Mouse (Mus musculus) lung, embryonic 14.5 days (tissue): ENCODE results near the gene Mkrn2. TPM values are rescaled to one million over a fixed set of nuclear protein-coding genes. Genes with fewer than 3 reads are reported as not detected.
A peak's percentile ranks its signal among the peaks of the same experiment; 100 is the strongest.

Experiments
- ATAC-seq: fragments of 200-750 bp; cut with Nextera tagmentation; 2 replicates; pipeline ENCODE4 v1.8.0; 2017; ENCODE audit warnings: mild to moderate bottlenecking, moderate TSS enrichment, moderate library complexity; ENCODE audit not compliant: insufficient read depth
- DNase-seq: peaks from one replicate; pipeline ENCODE4 v3.0.0-alpha.2; 2015
- H3K27ac ChIP-seq: fragments of 300-500 bp; sonication (generic); 2 replicates; pipeline ENCODE4 v1.5.1; 2014; ENCODE audit warnings: low read depth, mild to moderate bottlenecking, moderate library complexity
- H3K27me3 ChIP-seq: fragments of 300-500 bp; sonication (generic); 2 replicates; pipeline ENCODE4 v1.6.1; 2014; ENCODE audit warnings: low read length, control low read depth; ENCODE audit not compliant: insufficient read depth
- H3K36me3 ChIP-seq: fragments of 300-500 bp; sonication (generic); 2 replicates; pipeline ENCODE4 v1.6.1; 2014; ENCODE audit warnings: control low read depth; ENCODE audit not compliant: insufficient read depth
- H3K4me1 ChIP-seq: fragments of 300-500 bp; sonication (generic); 2 replicates; pipeline ENCODE4 v1.6.1; 2014; ENCODE audit warnings: antibody characterized with exemption, control low read depth; ENCODE audit not compliant: insufficient read depth
- H3K4me2 ChIP-seq: fragments of 300-500 bp; sonication (generic); 2 replicates; pipeline ENCODE4 v1.6.1; 2014; ENCODE audit warnings: mild to moderate bottlenecking
- H3K4me3 ChIP-seq: fragments of 300-500 bp; sonication (generic); 2 replicates; pipeline ENCODE4 v1.5.1; 2014; ENCODE audit warnings: low read depth, low read length
- H3K9ac ChIP-seq: fragments of 300-500 bp; sonication (generic); 2 replicates; pipeline ENCODE4 v1.6.1; 2014
- H3K9me3 ChIP-seq: fragments of 300-500 bp; sonication (generic); 2 replicates; pipeline ENCODE4 v1.6.1; 2016; ENCODE audit warnings: low read depth, low read length, control low read depth
- CTCF ChIP-seq: IDR thresholded peaks from 2 replicates; pipeline ENCODE4 v1.5.1; 2016; ENCODE audit warnings: antibody characterized with exemption, low read depth
- WGBS: fragments of 180-500 bp; shearing (Covaris S2); extraction: QIAGEN DNeasy Blood & Tissue Kit; methylation state at CpG from one replicate; pipeline ENCODE4 v1.1.7; 2014; 5-methylcytosine and 5-hydroxymethylcytosine counted together
- polyA plus RNA-seq: library from polyadenylated mRNA; unstranded; fragments of >200 nt; fragmentation: Nextera tagmentation; extraction: Ambion mirVana; gene quantifications from 2 replicates; pipeline ENCODE4 v1.2.1, GENCODE M21; 2014

Gene Mkrn2
- polyA plus RNA-seq, 1 experiment from 2014 or later, result 29.6 TPM

DNA sequence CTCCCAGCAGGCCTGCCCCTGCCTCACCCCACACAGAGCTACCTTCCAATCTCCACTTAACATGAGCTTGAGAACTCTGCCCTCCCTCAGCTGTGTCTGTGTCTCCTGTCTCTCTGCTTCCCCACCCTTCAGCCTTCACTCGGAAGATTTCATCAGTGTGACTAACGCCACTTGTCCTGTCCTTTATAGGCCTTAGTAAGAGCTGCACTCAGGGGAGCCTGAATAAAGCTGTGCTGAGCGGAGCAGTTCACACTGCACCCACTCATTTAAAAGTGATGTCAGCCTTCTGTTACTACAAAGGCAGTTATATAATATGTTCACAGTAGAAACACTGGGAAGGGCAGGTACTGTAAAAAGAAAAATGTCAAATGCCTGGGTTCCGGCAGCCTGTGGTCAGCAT is 5.7 kb downstream of the Mkrn2 start:
- Histone ChIP-seq H3K4me3 (no peak overlapping the region), H3K4me2 (no peak overlapping the region), H3K9ac (no peak overlapping the region), H3K4me1 (0 out of 2 replicates have a peak, but pooled peaks cover 2% of the 10 kb centered on the region), H3K27ac (no peak overlapping the region), H3K9me3 (no peaks in the 10 kb centered on the region), H3K27me3 (no peaks in the 10 kb centered on the region), H3K36me3 (peaks cover 34% of the 10 kb centered on the region)
- no peak for ATAC-seq
- no peak for DNase-seq
- no peak for TF ChIP-seq CTCF
- WGBS, result 74% methylated on average over 4 of the region's 4 CpGs

DNA sequence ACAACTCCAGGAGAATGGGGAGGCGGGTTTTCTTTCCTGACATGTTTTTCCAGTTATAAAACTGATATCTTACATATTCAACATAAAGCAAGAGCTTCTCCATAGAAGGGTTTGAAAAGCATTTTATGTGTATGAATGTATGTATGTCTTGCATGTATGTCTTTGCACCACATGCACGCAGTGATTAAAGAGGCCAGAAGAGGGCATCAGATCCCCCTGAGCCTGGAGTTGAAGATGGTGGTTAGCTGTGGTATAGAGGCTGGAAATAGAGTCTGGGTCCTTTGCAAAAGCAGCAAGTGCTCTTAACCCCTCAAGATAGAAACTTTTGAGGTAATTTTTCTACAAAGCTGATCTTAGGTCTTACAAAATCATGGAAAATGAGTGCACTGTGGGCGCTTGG is 7.4 kb downstream of the Mkrn2 start:
- no peak overlapping the region for H3K4me2 ChIP-seq
- H3K9me3 ChIP-seq, result no peaks in the 10 kb centered on the region
- H3K4me3 ChIP-seq, result no peak overlapping the region
- peak; percentile 58 for TF ChIP-seq CTCF
- no peak overlapping the region for H3K9ac ChIP-seq
- peaks cover 51% of the 10 kb centered on the region for H3K36me3 ChIP-seq
- WGBS, result 61% methylated on average over 3 of the region's 3 CpGs
- H3K27me3 ChIP-seq, result no peaks in the 10 kb centered on the region
- H3K27ac ChIP-seq, result no peak overlapping the region
- peak; percentile 65 for DNase-seq
- no peaks in the 10 kb centered on the region for H3K4me1 ChIP-seq
- no peak for ATAC-seq

DNA sequence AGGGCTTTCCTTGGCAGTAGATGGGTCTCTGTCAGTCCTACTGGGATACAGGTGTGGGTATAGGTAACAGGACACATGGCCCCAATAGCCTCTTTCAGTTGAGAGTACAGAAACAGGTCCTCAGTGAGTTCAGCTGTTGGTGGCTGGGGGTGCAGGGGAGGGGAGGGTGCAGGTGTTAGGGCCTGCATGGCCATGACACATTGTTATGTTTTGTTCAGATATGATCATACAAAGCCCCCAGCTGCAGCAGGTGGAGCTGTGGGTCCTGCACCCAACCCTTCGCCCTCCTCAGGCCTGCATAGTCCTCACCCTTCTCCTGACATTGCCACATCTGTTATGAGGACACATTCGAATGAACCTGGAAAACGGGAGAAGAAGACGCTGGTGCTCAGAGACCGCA is 8.6 kb downstream of the Mkrn2 start:
- no peak overlapping the region for H3K4me2 ChIP-seq
- DNase-seq, result no peak
- no peak overlapping the region for H3K27ac ChIP-seq
- WGBS, result 90% methylated on average over 5 of the region's 5 CpGs
- no peaks in the 10 kb centered on the region for H3K9me3 ChIP-seq
- H3K4me3 ChIP-seq, result no peak overlapping the region
- no peak for ATAC-seq
- H3K4me1 ChIP-seq, result no peaks in the 10 kb centered on the region
- no peak for TF ChIP-seq CTCF
- no peaks in the 10 kb centered on the region for H3K27me3 ChIP-seq
- no peak overlapping the region for H3K9ac ChIP-seq
- peaks cover 63% of the 10 kb centered on the region for H3K36me3 ChIP-seq

DNA sequence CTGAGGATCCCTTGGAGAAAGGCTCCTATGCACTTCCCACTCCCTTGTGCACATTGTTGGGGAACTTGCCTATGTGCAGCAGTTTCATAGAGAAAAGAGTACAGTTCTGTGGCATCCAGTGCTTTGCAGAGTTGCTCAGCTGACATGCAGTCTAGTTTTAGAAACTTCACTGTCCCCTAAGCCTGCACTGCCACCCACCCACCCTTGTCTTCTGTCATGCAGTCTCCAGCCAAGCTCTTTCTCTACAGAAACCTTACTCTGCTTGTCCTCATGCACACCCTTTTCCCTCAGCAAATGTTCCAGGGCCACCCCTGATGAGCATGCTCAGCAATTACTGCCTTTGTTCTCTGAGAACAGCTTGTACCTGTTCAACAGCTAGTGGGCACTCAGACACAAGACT is 12.1 kb downstream of the Mkrn2 start:
- DNase-seq (no peak), ATAC-seq (no peak)
- H3K4me3 ChIP-seq, result no peak overlapping the region
- no peak for TF ChIP-seq CTCF
- no peak overlapping the region for H3K27ac ChIP-seq
- no peaks in the 10 kb centered on the region for H3K27me3 ChIP-seq
- no peaks in the 10 kb centered on the region for H3K9me3 ChIP-seq
- peaks cover 90% of the 10 kb centered on the region for H3K36me3 ChIP-seq
- no peaks in the 10 kb centered on the region for H3K4me1 ChIP-seq
- no peak overlapping the region for H3K9ac ChIP-seq
- H3K4me2 ChIP-seq, result no peak overlapping the region

DNA sequence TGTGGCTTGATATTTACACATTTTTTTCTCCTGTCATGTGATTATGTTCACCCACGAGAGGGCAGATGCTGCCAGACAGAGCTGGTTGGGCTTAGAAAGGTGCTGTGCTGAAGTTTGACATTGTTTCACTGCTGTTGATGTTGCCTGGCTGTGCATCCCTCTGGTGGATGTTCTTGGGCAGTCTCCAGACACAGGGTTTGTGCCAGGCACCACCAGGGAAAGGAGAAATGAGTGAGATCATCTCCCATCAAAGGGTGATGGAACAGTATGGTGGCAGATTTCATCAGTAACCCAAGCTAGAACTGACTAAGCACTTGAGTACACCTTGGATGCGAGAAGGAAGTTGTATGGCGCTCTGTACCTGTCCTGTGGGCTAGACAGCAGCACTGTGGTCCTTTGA is 14.3 kb downstream of the Mkrn2 start:
- DNase-seq (no peak), ATAC-seq (no peak)
- TF ChIP-seq CTCF, result no peak
- WGBS, result 75% methylated on average over 3 of the region's 3 CpGs
- Histone ChIP-seq H3K9me3 (no peaks in the 10 kb centered on the region), H3K27ac (no peak overlapping the region), H3K4me1 (no peaks in the 10 kb centered on the region), H3K27me3 (no peaks in the 10 kb centered on the region), H3K4me3 (no peak overlapping the region), H3K4me2 (no peak overlapping the region), H3K9ac (no peak overlapping the region), H3K36me3 (peaks cover 99% of the 10 kb centered on the region)

DNA sequence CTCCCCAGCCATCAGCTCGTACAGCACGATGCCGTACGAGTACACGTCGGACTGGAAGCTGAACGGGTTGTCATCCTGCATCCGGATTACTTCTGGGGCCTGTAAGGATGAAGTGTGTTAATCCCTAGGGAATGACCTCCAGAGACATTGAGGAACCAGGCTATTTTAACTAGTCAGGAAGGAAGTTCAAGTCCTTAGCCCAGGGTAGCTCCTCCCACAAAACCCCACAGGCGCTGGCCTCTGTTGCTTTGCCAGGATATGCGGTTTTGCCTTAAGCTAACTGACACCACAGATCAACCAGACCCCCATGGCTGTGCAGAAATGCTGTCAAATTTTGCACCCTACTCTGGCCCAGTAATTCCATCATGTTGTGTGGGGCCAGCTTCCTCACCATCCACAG is 18.1 kb downstream of the Mkrn2 start:
- H3K4me2 ChIP-seq, result no peak overlapping the region
- DNase-seq, result no peak
- H3K27me3 ChIP-seq, result no peaks in the 10 kb centered on the region
- H3K4me3 ChIP-seq, result no peak overlapping the region
- no peak overlapping the region for H3K27ac ChIP-seq
- H3K4me1 ChIP-seq, result no peaks in the 10 kb centered on the region
- no peak for TF ChIP-seq CTCF
- H3K9me3 ChIP-seq, result no peaks in the 10 kb centered on the region
- H3K9ac ChIP-seq, result no peak overlapping the region
- no peak for ATAC-seq
- WGBS, result 81% methylated on average over 10 of the region's 10 CpGs
- peaks cover 99% of the 10 kb centered on the region for H3K36me3 ChIP-seq

DNA sequence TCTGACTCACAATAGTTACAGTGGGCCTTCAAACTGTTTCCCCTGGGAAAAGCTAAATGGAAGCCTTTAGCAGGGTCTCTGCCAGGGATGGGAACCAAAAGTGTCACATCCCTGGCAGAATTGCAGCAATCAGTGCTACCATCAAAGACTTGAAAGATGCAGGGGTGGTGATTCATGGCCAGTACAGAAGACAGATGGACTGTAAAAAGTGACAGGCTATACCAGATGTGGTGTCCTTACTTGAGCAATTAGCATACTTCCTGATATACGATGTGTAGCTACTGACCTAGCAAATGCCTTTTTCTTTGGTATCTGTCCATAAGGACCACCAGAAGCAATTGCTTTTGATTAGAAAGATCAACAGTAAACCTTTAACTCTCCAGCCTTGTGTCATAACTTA is 19.2 kb downstream of the Mkrn2 start:
- ATAC-seq (no peak), DNase-seq (no peak)
- no peak overlapping the region for H3K9ac ChIP-seq
- H3K9me3 ChIP-seq, result no peaks in the 10 kb centered on the region
- TF ChIP-seq CTCF, result no peak
- H3K4me2 ChIP-seq, result no peak overlapping the region
- peaks cover 100% of the 10 kb centered on the region for H3K36me3 ChIP-seq
- no peak overlapping the region for H3K4me3 ChIP-seq
- no peaks in the 10 kb centered on the region for H3K4me1 ChIP-seq
- H3K27ac ChIP-seq, result no peak overlapping the region
- no peaks in the 10 kb centered on the region for H3K27me3 ChIP-seq
- 69% methylated on average over 1 of the region's 1 CpGs for WGBS

DNA sequence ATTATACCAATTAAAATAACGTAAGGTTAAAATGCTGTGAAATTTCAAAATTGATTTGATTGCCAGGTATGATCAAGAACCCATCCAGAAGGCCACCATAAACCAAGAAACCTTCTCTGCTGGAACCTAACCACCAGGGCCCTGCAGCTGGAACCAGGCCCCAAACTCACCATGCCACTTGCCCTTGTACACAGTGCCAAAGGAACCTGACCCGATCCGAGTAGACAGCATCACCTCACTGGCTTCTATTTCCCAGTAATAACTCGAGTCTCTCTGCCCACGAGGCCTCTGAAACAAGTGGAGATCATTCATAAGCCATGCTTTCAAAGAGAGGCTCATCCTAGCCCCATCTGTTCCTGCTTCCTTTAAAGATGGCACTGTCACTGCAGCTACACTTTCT is 24.4 kb downstream of the Mkrn2 start:
- no peak for TF ChIP-seq CTCF
- Histone ChIP-seq H3K9me3 (no peaks in the 10 kb centered on the region), H3K9ac (no peak overlapping the region), H3K27me3 (no peaks in the 10 kb centered on the region), H3K36me3 (peaks cover 94% of the 10 kb centered on the region), H3K27ac (no peak overlapping the region), H3K4me1 (no peaks in the 10 kb centered on the region), H3K4me2 (no peak overlapping the region), H3K4me3 (no peak overlapping the region)
- DNase-seq (no peak), ATAC-seq (no peak)
- 87% methylated on average over 5 of the region's 5 CpGs for WGBS
